Mouse (Mus musculus) heart, adult 2 months (tissue): Measurements from ENCODE around the gene Shroom3.

Source experiments
- CTCF ChIP-seq: fragments of 200-600 bp; IDR thresholded peaks from 2 replicates; pipeline ENCODE4 v1.8.1; 2022; ENCODE audit warnings: antibody characterized with exemption, mild to moderate bottlenecking, moderate library complexity
- POLR2A ChIP-seq: fragments of 200-500 bp; IDR thresholded peaks from 2 replicates; pipeline ENCODE4 v1.6.1; 2011; ENCODE audit warnings: mild to moderate bottlenecking, low read depth, low read length, control low read depth; ENCODE audit not compliant: insufficient read depth

- TF ChIP-seq CTCF (no peak), POLR2A (no peak)
Observed at GRCm38 (mm10) chr5:92701750-92702149, 18.5 kb downstream of the Shroom3 start.
